Mouse (Mus musculus) liver, postnatal 0 days (tissue): Measurements from ENCODE around the gene Cdcp2. TPM values are rescaled to one million over a fixed set of nuclear protein-coding genes. Genes with fewer than 3 reads are reported as not detected.

Experiments
- ATAC-seq: fragments of 200-750 bp; cut with Nextera tagmentation; 2 replicates; pipeline ENCODE4 v1.8.0; 2017; ENCODE audit warnings: mild to moderate bottlenecking, moderate library complexity
- DNase-seq: peaks from one replicate; pipeline ENCODE4 v3.0.0-alpha.2; 2016
- H3K27ac ChIP-seq: fragments of 300-500 bp; sonication (generic); 2 replicates; pipeline ENCODE4 v1.5.1; 2014; ENCODE audit warnings: antibody characterized with exemption, moderate library complexity, mild to moderate bottlenecking, low read depth
- H3K27me3 ChIP-seq: fragments of 300-500 bp; sonication (generic); 2 replicates; pipeline ENCODE4 v1.6.1; 2014; ENCODE audit warnings: low read length, control low read depth, mixed read lengths; ENCODE audit not compliant: insufficient read depth
- H3K36me3 ChIP-seq: fragments of 300-500 bp; sonication (generic); replicated peaks from 2 replicates; pipeline ENCODE4 v1.6.1; 2014; ENCODE audit warnings: mild to moderate bottlenecking, control low read depth, low read length, moderate library complexity, mixed read lengths; ENCODE audit not compliant: insufficient read depth
- H3K4me1 ChIP-seq: fragments of 300-500 bp; sonication (generic); 2 replicates; pipeline ENCODE4 v1.6.1; 2014; ENCODE audit warnings: antibody characterized with exemption, mild to moderate bottlenecking, control low read depth; ENCODE audit not compliant: insufficient read depth
- H3K4me2 ChIP-seq: fragments of 300-500 bp; sonication (generic); 2 replicates; pipeline ENCODE4 v1.6.1; 2014; ENCODE audit warnings: low read depth, mild to moderate bottlenecking, low read length, moderate library complexity, mixed read lengths
- H3K4me3 ChIP-seq: fragments of 300-500 bp; sonication (generic); 2 replicates; pipeline ENCODE4 v1.5.1; 2014; ENCODE audit warnings: low read depth, low read length
- H3K9ac ChIP-seq: fragments of 300-500 bp; sonication (generic); replicated peaks from 2 replicates; pipeline ENCODE4 v1.6.1; 2014; ENCODE audit warnings: mild to moderate bottlenecking, moderate library complexity
- H3K9me3 ChIP-seq: fragments of 300-500 bp; sonication (generic); 2 replicates; pipeline ENCODE4 v1.6.1; 2016; ENCODE audit warnings: mild to moderate bottlenecking, control low read depth, low read length, mixed read lengths
- CTCF ChIP-seq: sonication (generic); IDR thresholded peaks from 2 replicates; pipeline ENCODE4 v1.5.1; 2016; ENCODE audit warnings: antibody characterized with exemption, low read depth
- EP300 ChIP-seq: IDR thresholded peaks from 2 replicates; pipeline ENCODE4 v1.6.1; 2016; ENCODE audit warnings: antibody characterized with exemption, low read depth, mild to moderate bottlenecking
- WGBS: fragments of 180-500 bp; shearing (Covaris S2); extraction: QIAGEN DNeasy Blood & Tissue Kit; methylation state at CpG from one replicate; pipeline ENCODE4 v1.1.7; 2014; ENCODE audit not compliant: insufficient replicate concordance; 5-methylcytosine and 5-hydroxymethylcytosine counted together
- polyA plus RNA-seq: library from polyadenylated mRNA; unstranded; fragments of >200 nt; fragmentation: Nextera tagmentation; extraction: Ambion mirVana; gene quantifications from 2 replicates; pipeline ENCODE4 v1.2.1, GENCODE M21; 2015

The Cdcp2 gene
- polyA plus RNA-seq, 1 experiment from 2014 or later: not detected

GRCm38 (mm10) chr4:107117741-107118385 is 21.2 kb downstream of the Cdcp2 start:
- Histone ChIP-seq H3K4me3 (no peak overlapping the region), H3K27ac (no peak overlapping the region), H3K4me1 (no peaks in the 10 kb centered on the region), H3K9ac (no peak overlapping the region), H3K4me2 (no peak overlapping the region), H3K9me3 (no peaks in the 10 kb centered on the region), H3K36me3 (no peaks in the 10 kb centered on the region), H3K27me3 (no peaks in the 10 kb centered on the region)
- WGBS: 66% methylated on average over 2 of the region's 2 CpGs
- ATAC-seq (no peak), DNase-seq (no peak)
- no peak for TF ChIP-seq EP300
- no peak for TF ChIP-seq CTCF

GRCm38 (mm10) chr4:107119056-107119455 is 22.4 kb downstream of the Cdcp2 start:
- 85% methylated on average over 3 of the region's 4 CpGs for WGBS
- no peak for ATAC-seq
- Histone ChIP-seq H3K4me2 (no peak overlapping the region), H3K4me3 (no peak overlapping the region), H3K4me1 (no peaks in the 10 kb centered on the region), H3K9ac (no peak overlapping the region), H3K36me3 (no peaks in the 10 kb centered on the region), H3K27me3 (no peaks in the 10 kb centered on the region), H3K27ac (no peak overlapping the region), H3K9me3 (no peaks in the 10 kb centered on the region)
- TF ChIP-seq CTCF: no peak
- no peak for TF ChIP-seq EP300
- no peak for DNase-seq

GRCm38 (mm10) chr4:107120676-107121075 is 24.0 kb downstream of the Cdcp2 start:
- no peaks in the 10 kb centered on the region for H3K9me3 ChIP-seq
- no peak overlapping the region for H3K9ac ChIP-seq
- no peak overlapping the region for H3K4me3 ChIP-seq
- TF ChIP-seq EP300 (no peak), CTCF (no peak)
- no peak overlapping the region for H3K27ac ChIP-seq
- no peaks in the 10 kb centered on the region for H3K4me1 ChIP-seq
- H3K27me3 ChIP-seq: no peaks in the 10 kb centered on the region
- H3K36me3 ChIP-seq: no peaks in the 10 kb centered on the region
- no peak overlapping the region for H3K4me2 ChIP-seq
- no peak for DNase-seq
- 83% methylated on average over 6 of the region's 6 CpGs for WGBS
- no peak for ATAC-seq

- H3K4me3 ChIP-seq: no peak overlapping the region
- no peak overlapping the region for H3K9ac ChIP-seq
- H3K27me3 ChIP-seq: no peaks in the 10 kb centered on the region
- no peak overlapping the region for H3K27ac ChIP-seq
- WGBS: 64% methylated on average over 12 of the region's 12 CpGs
- no peak overlapping the region for H3K4me2 ChIP-seq
- H3K36me3 ChIP-seq: no peaks in the 10 kb centered on the region
- H3K9me3 ChIP-seq: no peaks in the 10 kb centered on the region
- TF ChIP-seq CTCF: peak; percentile 64
- TF ChIP-seq EP300: no peak
- DNase-seq (peak; percentile 33), ATAC-seq (no peak)
- H3K4me1 ChIP-seq: no peaks in the 10 kb centered on the region
Observed at GRCm38 (mm10) chr4:107121165-107121943, 24.7 kb downstream of the Cdcp2 start.

GRCm38 (mm10) chr4:107124376-107124775 is 27.7 kb downstream of the Cdcp2 start:
- H3K4me2 ChIP-seq: no peak overlapping the region
- no peaks in the 10 kb centered on the region for H3K36me3 ChIP-seq
- no peak for ATAC-seq
- no peak overlapping the region for H3K9ac ChIP-seq
- H3K4me1 ChIP-seq: 0 out of 2 replicates have a peak, but pooled peaks cover 3% of the 10 kb centered on the region
- no peaks in the 10 kb centered on the region for H3K27me3 ChIP-seq
- no peaks in the 10 kb centered on the region for H3K9me3 ChIP-seq
- DNase-seq: no peak
- TF ChIP-seq EP300 (no peak), CTCF (no peak)
- no peak overlapping the region for H3K4me3 ChIP-seq
- 61% methylated on average over 7 of the region's 7 CpGs for WGBS
- H3K27ac ChIP-seq: no peak overlapping the region

- no peaks in the 10 kb centered on the region for H3K36me3 ChIP-seq
- H3K9ac ChIP-seq: no peak overlapping the region
- H3K27me3 ChIP-seq: no peaks in the 10 kb centered on the region
- 0 out of 2 replicates have a peak, but pooled peaks cover 5% of the 10 kb centered on the region for H3K4me1 ChIP-seq
- H3K27ac ChIP-seq: no peak overlapping the region
- ATAC-seq (no peak), DNase-seq (no peak)
- no peak overlapping the region for H3K4me2 ChIP-seq
- H3K4me3 ChIP-seq: no peak overlapping the region
- 60% methylated on average over 5 of the region's 5 CpGs for WGBS
- TF ChIP-seq EP300 (no peak), CTCF (peak; percentile 33)
- H3K9me3 ChIP-seq: no peaks in the 10 kb centered on the region
Observed at GRCm38 (mm10) chr4:107125101-107125500, 28.4 kb downstream of the Cdcp2 start.
